Mouse (Mus musculus): ENCODE measurements around the gene Tcf12.

DNA sequence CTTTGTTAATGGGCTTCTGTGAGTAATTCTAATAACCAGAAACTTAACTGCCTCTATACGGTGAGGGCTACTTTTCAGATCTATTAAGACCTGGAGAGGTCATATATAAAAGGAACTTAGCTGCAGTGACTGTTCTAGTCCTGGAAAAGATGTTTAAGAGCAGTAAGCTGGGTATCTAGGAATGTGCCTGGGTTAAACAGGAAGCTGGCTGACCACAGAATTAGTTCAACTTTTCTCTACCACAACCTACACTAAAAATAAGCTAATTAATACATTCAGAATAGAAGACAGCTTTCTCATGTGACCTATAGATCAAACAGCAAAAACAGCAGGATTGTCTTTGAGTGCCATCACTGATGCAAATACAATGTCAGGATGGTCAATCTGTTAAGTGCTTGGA, 98.1 kb downstream of the Tcf12 start:
- TF ChIP-seq POLR2A (IDR thresholded peaks at IDR 0.05; ENCODE audit: extremely low read depth, insufficient read depth, low read length), result no peak
- TF ChIP-seq CTCF (IDR thresholded peaks at IDR 0.05; ENCODE audit: low read depth, low read length), result no peak
